Mouse (Mus musculus): Measurements from ENCODE around the gene Vmn1r1.

Gene Vmn1r1

GRCm38 (mm10) chr1:182137204-182138125 lies 26.8 kb downstream of the Vmn1r1 start:
- 59% methylated on average over 28 of the region's 28 CpGs for WGBS

DNA sequence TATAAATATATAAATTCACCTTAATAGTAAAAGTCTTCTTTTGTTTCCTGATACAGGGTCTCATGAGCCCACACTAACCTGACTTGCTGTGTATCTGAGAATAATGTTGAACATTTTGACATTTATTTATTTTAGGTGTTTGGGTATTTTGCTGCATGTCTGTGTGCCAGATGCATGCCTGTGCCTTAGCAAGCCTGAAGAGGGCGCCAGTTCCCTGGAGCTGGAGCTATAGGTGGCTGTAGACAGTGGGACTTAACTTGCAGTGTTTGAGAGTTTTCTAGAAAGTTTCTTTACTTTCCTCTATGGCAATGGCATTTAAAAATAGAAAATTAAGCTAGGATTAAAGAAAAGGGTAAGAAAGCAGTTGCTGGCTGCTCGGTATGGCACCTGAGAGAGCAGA lies 33.5 kb downstream of the Vmn1r1 start:
- 49% methylated on average over 2 of the region's 2 CpGs for WGBS

GRCm38 (mm10) chr1:182124924-182125368 lies 39.3 kb downstream of the Vmn1r1 start:
- 0% methylated on average over 33 of the region's 33 CpGs for WGBS

- WGBS = under 1% methylated on average over 37 of the region's 37 CpGs
Measured at GRCm38 (mm10) chr1:182124506-182124905, 39.8 kb downstream of the Vmn1r1 start, which contains the start of gene Srp9. Gene Srp9, plus strand, starts transcription at chr1:182124737.

- 84% methylated on average over 4 of the region's 4 CpGs for WGBS
Measured at GRCm38 (mm10) chr1:182122413-182122812, 41.9 kb downstream of the Vmn1r1 start.

GRCm38 (mm10) chr1:182115651-182116408 lies 48.5 kb downstream of the Vmn1r1 start:
- WGBS = 40% methylated on average over 7 of the region's 7 CpGs

DNA sequence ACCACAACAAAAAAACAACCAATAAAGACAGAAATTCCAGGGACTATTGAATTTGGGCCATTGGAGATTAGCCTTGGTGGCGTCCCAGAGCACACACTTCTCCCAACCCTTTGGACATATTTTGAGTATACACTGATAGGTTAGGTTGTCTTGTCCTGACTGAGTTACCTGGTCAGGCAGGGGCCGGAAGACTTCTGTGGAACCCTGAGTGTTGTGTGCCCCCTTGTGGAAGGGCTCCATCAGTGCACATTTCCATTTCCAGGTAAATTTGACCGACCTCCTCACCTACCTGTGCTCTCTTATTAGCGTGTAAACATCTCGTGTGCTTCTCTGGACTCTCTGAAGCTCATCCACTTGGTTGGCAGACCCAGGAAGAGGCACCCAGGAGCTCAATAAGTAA lies 49.1 kb downstream of the Vmn1r1 start:
- WGBS = 19% methylated on average over 5 of the region's 5 CpGs

- WGBS = 40% methylated on average over 19 of the region's 19 CpGs
Measured at GRCm38 (mm10) chr1:182113587-182114500, 50.4 kb downstream of the Vmn1r1 start.

GRCm38 (mm10) chr1:182113131-182113530 lies 51.2 kb downstream of the Vmn1r1 start:
- WGBS = 94% methylated on average over 11 of the region's 11 CpGs

GRCm38 (mm10) chr1:182112385-182112784 lies 51.9 kb downstream of the Vmn1r1 start:
- 84% methylated on average over 15 of the region's 15 CpGs for WGBS

- 66% methylated on average over 14 of the region's 14 CpGs for WGBS
Measured at GRCm38 (mm10) chr1:182111386-182112317, 52.6 kb downstream of the Vmn1r1 start.

GRCm38 (mm10) chr1:182110708-182111385 lies 53.4 kb downstream of the Vmn1r1 start:
- WGBS = 76% methylated on average over 15 of the region's 15 CpGs

GRCm38 (mm10) chr1:182110185-182110584 lies 54.1 kb downstream of the Vmn1r1 start:
- WGBS = 89% methylated on average over 11 of the region's 11 CpGs

GRCm38 (mm10) chr1:182108397-182109099 lies 55.7 kb downstream of the Vmn1r1 start:
- WGBS = 82% methylated on average over 13 of the region's 13 CpGs

DNA sequence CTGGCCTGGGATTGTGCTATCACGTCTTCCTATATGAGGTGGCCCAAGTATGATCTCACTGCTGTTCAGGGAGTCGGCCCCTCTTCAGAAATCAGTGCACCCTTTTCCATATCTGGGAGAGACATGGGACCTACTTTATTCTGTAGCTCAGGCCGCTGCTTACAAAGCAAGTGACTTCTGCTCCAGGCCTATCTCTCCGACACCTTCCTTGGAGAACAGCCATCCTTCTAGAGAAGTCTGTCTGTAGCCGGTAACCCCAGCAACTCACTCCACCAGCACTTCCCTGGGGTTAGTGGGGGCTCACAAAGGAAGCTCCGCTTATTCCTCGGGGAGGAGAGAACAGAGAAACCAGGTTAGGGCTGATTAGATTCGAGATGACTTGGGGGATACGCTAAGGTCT lies 57.0 kb downstream of the Vmn1r1 start:
- WGBS = 92% methylated on average over 9 of the region's 9 CpGs

DNA sequence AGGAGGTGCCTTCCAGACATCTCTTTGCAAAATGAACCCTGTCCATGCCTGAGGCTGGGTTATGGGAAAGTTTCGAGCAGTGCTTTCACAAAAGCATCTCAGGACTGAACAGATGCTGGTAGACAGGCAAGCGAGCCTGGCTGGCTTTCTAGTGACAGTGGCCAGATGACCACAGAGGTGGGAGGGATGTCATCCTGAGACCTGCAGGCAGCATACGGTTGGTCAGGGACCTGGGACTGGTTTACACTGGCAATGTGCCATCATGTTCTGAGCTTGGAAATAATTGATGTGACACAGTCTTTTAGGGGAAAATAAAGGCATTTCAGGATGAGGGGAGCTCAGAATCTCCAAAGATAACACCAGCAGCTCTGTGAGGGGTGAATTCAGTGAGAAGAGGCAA lies 59.3 kb downstream of the Vmn1r1 start:
- 72% methylated on average over 3 of the region's 3 CpGs for WGBS
